Mouse (Mus musculus): Measurements from ENCODE around the gene Gm20683. TPM values are rescaled to one million over a fixed set of nuclear protein-coding genes. Genes with fewer than 3 reads are reported as not detected.
"Not testable (repeated sequence)": the region's sequence is repeated elsewhere in the genome, so short reads cannot be mapped to it uniquely, and the experiment has no call there.

Gm20683 gene
- polyA plus RNA-seq, 1 experiment = not detected

- H3K27ac ChIP-seq (ENCODE audit: insufficient read depth, low read depth, low read length) = peak overlapping the region; percentile 66
- peak overlapping the region; percentile 44 for H3K4me3 ChIP-seq (ENCODE audit: insufficient read depth, low read depth, low read length)
- under 1% methylated on average over 20 of the region's 20 CpGs for WGBS
- 0 out of 2 replicates have a peak, but pooled peaks have one; percentile 20 for TF ChIP-seq POLR2A (IDR thresholded peaks at IDR 0.05; ENCODE audit: insufficient read depth, low read depth, low read length)
- peak; percentile 32; the same call in 1 of the 2 replicates for TF ChIP-seq CTCF (IDR thresholded peaks at IDR 0.05; ENCODE audit: insufficient read depth, low read depth, low read length)
- H3K4me1 ChIP-seq (ENCODE audit: control insufficient read depth, insufficient read depth, low read length) = peaks cover 40% of the 10 kb centered on the region
Observed at GRCm38 (mm10) chr17:25813471-25813870, 28.1 kb downstream of the Gm20683 start.

DNA sequence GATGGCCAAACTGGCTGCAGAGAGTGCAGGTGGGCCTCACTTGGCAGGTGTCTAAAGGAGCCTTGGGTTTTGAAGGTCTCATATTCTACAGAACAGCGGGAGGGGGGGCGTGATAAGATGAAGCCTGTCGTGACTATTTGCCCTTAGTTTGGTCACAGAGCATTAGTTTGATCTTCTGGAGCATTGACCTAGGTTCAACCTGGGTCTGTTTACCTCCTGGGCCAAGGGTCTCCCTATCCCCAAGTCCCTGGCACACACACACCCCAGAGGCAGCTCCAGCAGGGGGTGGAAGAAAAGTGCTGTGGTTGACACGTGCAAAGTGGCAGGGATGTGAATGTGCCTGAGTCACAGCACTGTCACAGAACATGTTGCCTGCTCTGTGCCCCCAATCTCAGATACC, 30.7 kb downstream of the Gm20683 start:
- WGBS = 58% methylated on average over 4 of the region's 4 CpGs
- TF ChIP-seq CTCF (IDR thresholded peaks at IDR 0.05; ENCODE audit: insufficient read depth, low read depth, low read length) = no peak
- no peak for TF ChIP-seq POLR2A (IDR thresholded peaks at IDR 0.05; ENCODE audit: insufficient read depth, low read depth, low read length)
- Histone ChIP-seq H3K27ac (ENCODE audit: insufficient read depth, low read depth, low read length) (no peak overlapping the region), H3K4me3 (ENCODE audit: insufficient read depth, low read depth, low read length) (peak overlapping the region; percentile 77; the same call in 1 of the 2 replicates), H3K4me1 (ENCODE audit: control insufficient read depth, insufficient read depth, low read length) (peaks cover 42% of the 10 kb centered on the region)

- WGBS = 7% methylated on average over 25 of the region's 25 CpGs
- Histone ChIP-seq H3K27ac (ENCODE audit: insufficient read depth, low read depth, low read length) (peak overlapping the region; percentile 76), H3K4me1 (ENCODE audit: control insufficient read depth, insufficient read depth, low read length) (peaks cover 38% of the 10 kb centered on the region), H3K4me3 (ENCODE audit: insufficient read depth, low read depth, low read length) (peak overlapping the region; percentile 77)
- no peak for TF ChIP-seq CTCF (IDR thresholded peaks at IDR 0.05; ENCODE audit: insufficient read depth, low read depth, low read length)
- no peak for TF ChIP-seq POLR2A (IDR thresholded peaks at IDR 0.05; ENCODE audit: insufficient read depth, low read depth, low read length)
Observed at GRCm38 (mm10) chr17:25809606-25810340, 31.8 kb downstream of the Gm20683 start.

DNA sequence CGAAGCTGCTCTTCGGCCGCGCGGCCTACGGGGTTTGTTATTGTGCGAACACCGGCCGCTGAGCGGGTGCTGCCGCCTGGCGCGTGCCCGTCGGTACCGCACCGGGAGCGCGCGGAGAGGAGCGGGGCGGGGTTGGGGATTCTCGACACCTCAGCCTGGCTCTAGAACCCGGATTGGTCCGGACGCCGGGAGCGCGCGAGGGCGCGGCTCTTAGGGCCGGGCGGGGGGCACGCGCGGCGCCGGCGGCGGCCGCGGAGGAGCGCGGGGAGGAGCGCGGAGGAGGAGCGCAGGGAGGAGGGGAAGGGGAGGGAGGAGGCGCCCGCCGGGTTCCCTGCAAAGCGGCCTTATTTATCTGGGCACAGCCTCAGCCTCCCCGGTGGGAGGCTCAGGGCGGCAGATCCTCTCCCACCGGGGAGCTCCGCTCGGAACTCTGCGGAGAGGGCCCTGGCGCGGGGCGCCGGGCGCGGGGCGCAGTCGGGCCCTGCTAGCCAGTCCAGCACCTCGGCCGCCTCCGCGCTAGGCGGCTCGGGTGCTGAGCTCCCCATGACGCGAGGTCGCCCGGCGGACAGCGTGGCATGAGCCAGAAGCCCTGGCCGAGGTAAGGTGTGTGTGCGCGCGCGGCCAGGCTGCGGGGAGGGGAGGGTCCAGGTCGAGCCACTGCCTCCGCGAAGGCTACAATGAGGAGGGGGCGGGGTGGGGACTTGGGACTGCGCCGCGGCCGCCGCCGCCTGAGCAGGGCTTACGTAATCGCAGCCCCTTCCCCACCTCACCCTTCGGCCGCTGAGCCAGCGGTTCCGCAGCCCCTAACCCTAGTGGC, 32.6 kb downstream of the Gm20683 start, which contains the start of gene Fbxl16:
Gene Fbxl16 (plus strand): TSS at position 297 of the 817 bp plus-strand sequence.
- peak within 1 kb of the TSS; percentile 86 for H3K27ac ChIP-seq (ENCODE audit: insufficient read depth, low read depth, low read length)
- peak; percentile 91 for TF ChIP-seq POLR2A (IDR thresholded peaks at IDR 0.05; ENCODE audit: insufficient read depth, low read depth, low read length)
- 0 out of 2 replicates have a peak, but pooled peaks have one; percentile 14 for TF ChIP-seq CTCF (IDR thresholded peaks at IDR 0.05; ENCODE audit: insufficient read depth, low read depth, low read length)
- under 1% methylated on average over 98 of the region's 100 CpGs for WGBS
- peaks cover 38% of the 10 kb centered on the region for H3K4me1 ChIP-seq (ENCODE audit: control insufficient read depth, insufficient read depth, low read length)
- peak within 1 kb of the TSS; percentile 77 for H3K4me3 ChIP-seq (ENCODE audit: insufficient read depth, low read depth, low read length)

GRCm38 (mm10) chr17:25808028-25808427, 33.5 kb downstream of the Gm20683 start:
- TF ChIP-seq POLR2A (IDR thresholded peaks at IDR 0.05; ENCODE audit: insufficient read depth, low read depth, low read length) = no peak
- TF ChIP-seq CTCF (IDR thresholded peaks at IDR 0.05; ENCODE audit: insufficient read depth, low read depth, low read length) = no peak
- Histone ChIP-seq H3K4me3 (ENCODE audit: insufficient read depth, low read depth, low read length) (no peak overlapping the region), H3K4me1 (ENCODE audit: control insufficient read depth, insufficient read depth, low read length) (peaks cover 37% of the 10 kb centered on the region), H3K27ac (ENCODE audit: insufficient read depth, low read depth, low read length) (peak overlapping the region; percentile 86)
- WGBS = 37% methylated on average over 5 of the region's 5 CpGs

GRCm38 (mm10) chr17:25807452-25807851, 34.1 kb downstream of the Gm20683 start:
- not testable (repeated sequence) for H3K4me3 ChIP-seq (ENCODE audit: insufficient read depth, low read depth, low read length); H3K27ac ChIP-seq (ENCODE audit: insufficient read depth, low read depth, low read length)
- WGBS = 42% methylated on average over 2 of the region's 2 CpGs
- H3K4me1 ChIP-seq (ENCODE audit: control insufficient read depth, insufficient read depth, low read length) = peaks cover 39% of the 10 kb centered on the region

DNA sequence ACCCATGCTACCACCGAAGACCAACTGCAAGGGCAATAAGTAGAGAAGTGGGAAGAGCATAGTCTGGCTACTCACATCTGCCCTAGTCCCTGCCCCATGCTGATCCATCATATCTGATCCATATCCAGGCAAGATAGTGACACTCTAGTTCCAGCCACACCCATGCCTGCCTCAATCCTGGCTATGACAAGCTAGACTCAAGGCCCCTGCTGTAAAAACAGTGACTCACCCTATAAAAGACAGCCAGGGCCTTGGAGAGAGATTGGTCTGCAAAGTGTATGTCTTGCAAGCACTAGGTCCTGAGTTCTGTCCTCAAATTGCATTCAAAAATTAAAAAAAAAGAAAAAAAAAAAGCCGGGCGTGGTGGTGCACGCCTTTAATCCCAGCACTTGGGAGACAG, 35.1 kb downstream of the Gm20683 start:
- 90% methylated on average over 4 of the region's 4 CpGs for WGBS
- H3K27ac ChIP-seq (ENCODE audit: insufficient read depth, low read depth, low read length) = no peak overlapping the region
- H3K4me3 ChIP-seq (ENCODE audit: insufficient read depth, low read depth, low read length) = no peak overlapping the region
- peaks cover 34% of the 10 kb centered on the region for H3K4me1 ChIP-seq (ENCODE audit: control insufficient read depth, insufficient read depth, low read length)
- TF ChIP-seq CTCF (IDR thresholded peaks at IDR 0.05; ENCODE audit: insufficient read depth, low read depth, low read length) (no peak), POLR2A (IDR thresholded peaks at IDR 0.05; ENCODE audit: insufficient read depth, low read depth, low read length) (no peak)

DNA sequence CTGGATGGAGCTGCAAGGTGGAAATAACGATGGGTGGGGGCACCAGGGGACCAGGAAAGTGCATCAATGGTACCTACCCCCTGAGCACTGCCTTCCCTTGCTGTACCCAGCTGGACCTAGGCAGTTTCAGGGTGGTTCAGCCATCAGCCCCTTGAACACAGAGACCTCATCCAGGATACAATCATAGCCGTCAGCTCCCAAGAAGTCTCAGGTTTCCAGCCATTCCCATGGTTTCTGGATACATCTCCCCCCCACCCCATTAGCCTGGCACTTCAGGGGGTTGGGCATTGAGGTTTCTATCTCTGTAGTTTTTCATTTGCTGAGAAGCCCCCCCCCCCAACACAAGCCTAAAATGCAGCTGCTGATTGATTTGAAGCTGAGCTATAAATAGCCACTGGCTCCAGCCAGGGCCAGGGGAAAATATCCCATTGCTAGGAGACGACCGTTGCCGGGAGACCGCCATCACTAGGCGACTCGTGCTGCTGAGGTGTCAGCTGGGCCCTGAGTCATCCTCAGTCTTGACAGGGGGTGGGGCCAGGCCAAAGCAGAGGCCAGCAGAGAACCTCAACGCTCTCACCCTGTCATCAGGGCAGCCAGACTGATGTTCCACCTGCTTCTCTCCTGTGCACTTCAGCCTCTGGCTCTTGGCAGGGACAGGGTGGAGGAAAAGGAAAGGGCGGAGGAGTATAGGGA, 38.6 kb downstream of the Gm20683 start:
- H3K4me1 ChIP-seq (ENCODE audit: control insufficient read depth, insufficient read depth, low read length) = peaks cover 17% of the 10 kb centered on the region
- TF ChIP-seq POLR2A (IDR thresholded peaks at IDR 0.05; ENCODE audit: insufficient read depth, low read depth, low read length) (no peak), CTCF (IDR thresholded peaks at IDR 0.05; ENCODE audit: insufficient read depth, low read depth, low read length) (no peak)
- peak overlapping the region; percentile 34 for H3K4me3 ChIP-seq (ENCODE audit: insufficient read depth, low read depth, low read length)
- H3K27ac ChIP-seq (ENCODE audit: insufficient read depth, low read depth, low read length) = peak overlapping the region; percentile 99
- 6% methylated on average over 10 of the region's 10 CpGs for WGBS
